Mouse (Mus musculus) left cerebral cortex, postnatal 4 days (tissue): ENCODE data around the gene Mid1. TPM values are rescaled to one million over a fixed set of nuclear protein-coding genes. Genes with fewer than 3 reads are reported as not detected.
"Not testable (repeated sequence)": the region's sequence is repeated elsewhere in the genome, so short reads cannot be mapped to it uniquely, and the experiment has no call there.

Experiments used
- DNase-seq: peaks from one replicate; pipeline ENCODE4 v3.0.0-alpha.2; 2022
- intact Hi-C: fragments of 180-260 bp; cut with DNase I; formaldehyde crosslinking; loops from one replicate; pipeline ENCODE4 v1.15.1; 2025
- total RNA-seq, 2 experiments: library from RNA; stranded (reverse); gene quantifications; 2 replicates each; pipeline ENCODE4 v1.2.3; 2021

Gene Mid1
- total RNA-seq, 2 experiments from 2014 or later, result 29.1 to 47.2 TPM

DNA sequence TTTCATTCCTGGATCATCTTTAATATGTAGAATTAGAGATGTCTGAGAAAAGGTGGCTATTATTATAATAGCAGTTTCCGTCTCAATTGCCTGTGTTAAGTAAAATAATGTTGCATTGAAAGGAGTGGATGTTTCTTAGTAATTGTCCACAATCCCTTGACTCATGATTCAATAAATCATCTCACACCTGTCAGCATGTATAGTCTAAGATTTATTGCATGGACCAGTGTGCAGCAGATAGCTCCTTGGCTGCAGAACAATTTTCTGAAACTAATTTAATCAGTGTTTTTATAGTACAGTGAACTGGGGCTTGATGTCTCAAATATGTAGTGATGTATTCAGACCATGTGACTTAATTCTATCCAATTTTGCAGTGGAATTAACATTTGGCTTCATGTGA lies 265.6 kb downstream of the Mid1 start:
- DNase-seq, result no peak
- intact Hi-C loops, result no loop called here

DNA sequence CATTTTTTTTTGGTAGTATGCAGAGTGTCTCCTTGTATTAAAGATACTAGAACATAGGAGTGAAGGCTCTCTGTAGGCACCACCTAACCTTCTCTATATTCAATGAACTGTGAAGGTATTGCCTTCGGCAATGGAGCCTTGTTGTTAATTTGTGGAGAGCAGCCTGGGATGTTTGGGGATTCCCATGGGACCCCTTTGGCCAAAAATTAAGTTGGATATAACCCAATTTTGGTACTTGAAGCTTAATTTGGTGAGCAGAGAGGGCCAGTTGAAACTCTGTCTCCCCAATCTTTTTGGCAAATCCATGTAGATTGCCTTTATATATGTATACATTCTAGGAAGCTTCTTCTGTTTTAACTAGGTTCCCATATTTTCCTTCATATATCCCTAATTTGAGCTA lies 284.3 kb downstream of the Mid1 start:
- DNase-seq, result no peak
- intact Hi-C loops, result loop anchor here (10.0 kb wide), 1 partner anchor 155 kb away; no protein-coding TSS in a partner anchor

DNA sequence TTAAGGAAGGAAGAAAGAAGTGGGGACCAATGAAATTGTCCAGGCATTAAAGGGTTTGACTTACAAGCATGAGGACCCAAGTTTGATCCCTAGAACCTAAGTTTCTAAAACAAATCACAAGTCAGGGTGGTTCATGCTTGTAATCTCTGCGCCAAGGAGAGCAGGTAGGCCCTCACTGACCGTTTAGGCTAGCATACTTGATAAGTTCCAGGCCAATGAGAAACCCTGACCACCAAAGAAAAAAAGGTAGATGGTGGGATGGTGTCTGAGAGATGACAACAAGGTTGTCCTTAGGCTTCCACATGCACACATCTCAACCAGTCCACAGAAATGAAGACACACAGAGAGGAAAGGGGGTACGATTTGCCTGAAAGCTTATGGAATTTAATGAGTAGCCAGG lies 284.8 kb downstream of the Mid1 start:
- not testable (repeated sequence) for DNase-seq
- intact Hi-C loops, result loop anchor here (10.0 kb wide), 1 partner anchor 155 kb away; no protein-coding TSS in a partner anchor

GRCm38 (mm10) chrX:169970546-169970945 lies 285.5 kb downstream of the Mid1 start:
- DNase-seq, intact Hi-C loops: not testable (repeated sequence)

DNA sequence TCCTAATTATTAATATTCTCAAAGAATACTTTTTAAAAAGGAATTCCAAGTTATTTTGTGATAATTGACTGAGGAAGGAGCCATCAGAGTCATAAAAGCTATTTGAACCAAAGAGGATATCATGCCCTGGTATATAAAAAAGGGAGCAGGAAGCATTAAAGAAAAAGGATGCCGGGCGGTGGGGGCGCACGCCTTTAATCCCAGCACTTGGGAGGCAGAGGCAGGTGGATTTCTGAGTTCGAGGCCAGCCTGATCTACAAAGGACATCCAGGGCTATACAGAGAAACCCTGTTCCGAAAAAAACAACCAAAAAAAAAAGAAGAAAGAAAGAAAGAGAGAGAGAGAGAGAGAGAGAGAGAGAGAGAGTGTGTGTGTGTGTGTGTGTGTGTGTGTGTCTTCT lies 286.6 kb downstream of the Mid1 start:
- DNase-seq, intact Hi-C loops: not testable (repeated sequence)

DNA sequence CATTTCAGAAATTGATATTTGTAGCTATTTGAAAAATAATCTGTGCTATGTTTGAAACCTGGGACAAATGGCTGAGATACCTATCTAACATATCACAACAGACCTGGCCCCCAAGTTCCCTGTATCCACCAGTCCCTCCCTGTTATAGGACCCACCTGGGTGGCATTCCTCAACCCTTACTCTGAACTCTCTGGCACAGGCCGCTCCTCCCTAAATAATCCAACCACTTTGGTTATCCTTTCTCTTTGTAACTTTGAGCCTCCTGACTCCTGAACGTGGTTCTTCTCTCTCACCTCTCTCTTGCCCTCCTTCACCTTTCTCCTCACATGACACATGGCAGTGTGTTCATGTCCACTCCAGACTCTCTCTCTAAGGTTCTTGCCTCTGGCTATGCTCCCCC lies 287.1 kb downstream of the Mid1 start:
- DNase-seq, intact Hi-C loops: not testable (repeated sequence)

DNA sequence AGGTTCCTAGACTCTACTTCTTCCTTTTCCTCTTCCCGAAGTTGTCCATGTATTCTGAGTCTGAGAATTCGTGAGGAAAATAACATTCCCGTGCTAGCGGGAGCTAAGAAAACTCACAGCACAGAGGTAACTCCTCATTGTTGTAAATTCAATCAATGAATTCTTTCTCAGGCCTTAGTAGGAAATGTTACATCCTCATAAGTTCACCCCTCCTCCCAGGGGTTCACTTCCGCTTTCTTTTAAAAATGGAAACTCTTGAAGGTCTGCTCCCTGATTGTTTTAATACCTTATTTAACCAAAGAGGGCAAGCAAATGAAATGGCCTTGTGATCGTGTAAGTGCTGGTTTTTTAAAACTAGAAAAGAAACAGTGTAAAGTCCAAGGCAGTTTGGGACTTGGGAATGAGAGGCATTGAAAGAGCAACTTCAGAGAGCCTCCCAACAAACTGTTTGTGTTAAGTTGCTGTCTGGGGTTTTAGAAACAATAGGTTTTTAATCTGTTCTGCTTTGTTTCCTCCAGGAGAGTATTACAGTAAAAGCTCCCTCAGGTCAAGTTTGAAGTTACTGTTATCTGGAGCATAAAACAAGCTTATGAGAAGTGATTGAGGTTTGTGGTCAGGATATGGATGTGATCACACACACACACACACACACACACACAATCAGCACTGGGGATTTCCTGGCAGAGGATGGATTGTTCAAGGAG lies 287.9 kb downstream of the Mid1 start:
- intact Hi-C loops, DNase-seq: not testable (repeated sequence)

DNA sequence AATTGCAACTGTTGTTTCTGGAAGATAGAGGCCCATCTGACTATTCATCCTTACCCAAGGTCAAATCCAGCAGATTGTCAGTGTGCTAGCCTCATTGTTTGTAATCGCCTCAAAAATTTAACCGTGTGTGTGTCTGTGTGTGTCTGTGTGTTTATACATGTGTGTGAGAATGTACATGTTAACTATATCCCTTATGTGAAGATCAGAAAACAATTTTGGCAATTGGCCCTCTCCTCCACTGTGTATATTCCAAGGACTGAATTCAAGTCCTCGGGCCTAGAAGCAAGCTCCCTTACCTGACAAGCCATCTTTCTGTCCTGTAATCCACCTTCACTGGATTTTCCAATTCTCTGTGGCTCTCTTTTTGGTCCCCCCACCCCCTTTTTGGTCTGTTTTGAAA lies 288.8 kb downstream of the Mid1 start:
- intact Hi-C loops, DNase-seq: not testable (repeated sequence)

DNA sequence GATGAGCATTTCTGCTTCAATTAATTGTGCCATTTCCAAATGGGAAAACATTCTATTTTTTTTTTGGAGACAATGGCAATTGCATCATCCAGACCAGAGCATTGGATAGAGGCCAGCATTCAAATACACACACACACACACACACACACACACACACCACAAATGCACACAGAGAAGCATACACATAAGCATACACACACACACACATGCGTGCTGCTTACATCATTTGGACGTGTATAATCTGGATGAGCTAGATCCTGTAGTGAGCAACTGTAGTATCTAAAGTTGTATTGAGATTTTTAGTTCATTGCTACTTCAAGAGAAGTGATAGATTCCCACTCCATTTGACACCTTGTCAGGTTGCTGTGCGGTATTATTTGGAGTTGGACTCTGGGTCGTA lies 289.5 kb downstream of the Mid1 start:
- intact Hi-C loops, DNase-seq: not testable (repeated sequence)

GRCm38 (mm10) chrX:169974974-169975373 lies 290.0 kb downstream of the Mid1 start:
- DNase-seq, intact Hi-C loops: not testable (repeated sequence)

- DNase-seq, intact Hi-C loops: not testable (repeated sequence)
Measured at GRCm38 (mm10) chrX:169975681-169976131, 290.7 kb downstream of the Mid1 start.

- DNase-seq, intact Hi-C loops: not testable (repeated sequence)
Measured at GRCm38 (mm10) chrX:169976340-169976739, 291.3 kb downstream of the Mid1 start.

- intact Hi-C loops, DNase-seq: not testable (repeated sequence)
Measured at GRCm38 (mm10) chrX:169977856-169978435, 292.9 kb downstream of the Mid1 start.

DNA sequence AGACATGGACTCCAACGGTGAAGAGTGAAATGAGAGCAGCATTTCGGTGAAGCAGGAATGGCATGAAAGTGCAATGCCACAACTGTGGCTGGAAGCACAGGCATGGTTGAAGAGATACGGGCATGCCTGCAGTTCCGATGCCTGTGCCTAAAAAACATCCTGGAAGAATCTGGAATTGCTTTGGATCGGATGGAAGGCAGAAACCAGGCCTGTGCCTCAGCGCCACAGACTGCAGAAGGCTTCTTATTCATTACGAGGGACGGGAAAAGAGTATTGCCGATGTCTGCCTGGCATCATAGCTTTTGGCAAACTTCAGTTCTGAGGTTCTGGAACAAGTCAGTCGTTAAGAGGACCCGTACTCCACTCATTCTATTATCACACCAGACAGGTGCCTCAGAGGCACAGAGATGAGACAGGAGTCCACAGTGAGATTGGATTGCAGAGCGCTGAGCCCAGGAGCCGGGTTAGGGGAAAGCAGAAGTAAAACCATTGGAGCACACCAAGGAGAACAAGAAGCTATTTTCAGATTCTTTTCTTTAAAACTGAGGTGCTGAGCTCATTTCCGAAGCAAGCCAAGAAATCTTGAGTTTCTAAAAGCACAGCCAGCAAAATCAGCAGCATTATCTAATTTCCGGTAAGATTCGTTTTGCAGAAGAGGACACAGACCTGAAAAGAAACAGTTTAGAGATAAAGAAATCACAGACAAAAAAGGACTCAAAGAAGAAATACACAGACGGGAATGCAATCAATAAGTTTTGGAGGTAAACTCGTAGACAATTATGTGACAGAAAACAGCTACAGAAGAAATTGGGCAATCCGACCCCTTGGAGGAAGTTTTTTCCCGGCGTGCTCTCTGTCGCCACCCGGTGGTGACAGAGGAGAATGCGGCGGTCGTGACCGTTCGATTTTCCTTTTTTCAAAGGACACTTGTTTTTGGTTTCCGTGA lies 293.7 kb downstream of the Mid1 start:
- intact Hi-C loops, result not testable (repeated sequence)
- DNase-seq, result peak; percentile 74

DNA sequence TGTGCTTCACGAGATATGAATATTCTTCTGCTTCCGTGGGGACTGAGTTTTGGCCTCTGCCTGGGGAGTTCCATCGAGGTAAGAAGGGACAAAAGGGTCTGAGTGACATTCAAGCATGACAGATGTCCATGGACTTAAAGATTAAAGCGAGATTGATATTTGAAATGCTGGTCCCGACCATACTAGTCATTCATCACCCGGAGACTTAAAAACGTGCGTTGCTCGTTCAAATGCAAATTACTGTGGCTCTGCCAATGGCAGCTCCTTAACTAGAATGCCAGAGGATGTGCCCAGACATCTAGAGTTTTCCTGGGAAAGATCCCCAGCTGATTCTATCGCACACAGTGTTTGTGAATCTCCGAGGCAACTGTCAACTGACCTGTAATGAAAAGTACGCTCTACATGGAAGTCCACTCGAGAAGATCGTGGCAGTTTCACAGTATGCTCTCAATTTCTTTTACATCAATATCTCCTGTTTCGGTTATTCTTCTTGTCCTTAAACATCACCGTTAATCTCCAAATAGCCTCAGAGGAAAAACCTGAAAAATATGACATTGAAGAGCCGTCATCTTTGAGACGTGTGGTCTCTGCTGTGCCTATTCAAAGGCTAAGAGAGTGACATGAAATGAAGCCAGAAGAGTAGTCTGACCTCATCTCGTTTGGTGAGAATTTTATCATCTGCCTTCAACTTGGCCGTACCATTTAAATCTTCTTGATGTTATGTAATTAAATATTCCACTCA lies 294.6 kb downstream of the Mid1 start:
- intact Hi-C loops, result not testable (repeated sequence)

DNA sequence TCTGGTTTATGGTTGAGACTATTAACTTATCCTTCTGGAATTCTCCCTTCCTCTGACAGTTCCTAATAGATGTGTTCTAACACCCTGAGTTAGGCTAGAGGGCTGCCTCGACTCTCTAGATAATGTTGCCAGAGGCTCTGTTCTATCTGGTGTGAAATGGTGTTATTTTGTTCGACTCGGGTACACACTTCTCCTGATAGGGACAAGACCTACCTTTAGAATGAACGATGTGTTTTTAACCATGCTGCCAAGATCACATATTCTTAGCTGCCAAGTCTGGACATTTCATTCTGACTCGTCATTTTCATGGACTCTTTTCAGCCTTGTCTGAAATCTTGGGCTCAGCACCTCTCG lies 295.2 kb downstream of the Mid1 start:
- DNase-seq, intact Hi-C loops: not testable (repeated sequence)

More for the DNA sequence above, 294.6 kb downstream of the Mid1 start:
- DNase-seq, result not testable (repeated sequence)

DNA sequence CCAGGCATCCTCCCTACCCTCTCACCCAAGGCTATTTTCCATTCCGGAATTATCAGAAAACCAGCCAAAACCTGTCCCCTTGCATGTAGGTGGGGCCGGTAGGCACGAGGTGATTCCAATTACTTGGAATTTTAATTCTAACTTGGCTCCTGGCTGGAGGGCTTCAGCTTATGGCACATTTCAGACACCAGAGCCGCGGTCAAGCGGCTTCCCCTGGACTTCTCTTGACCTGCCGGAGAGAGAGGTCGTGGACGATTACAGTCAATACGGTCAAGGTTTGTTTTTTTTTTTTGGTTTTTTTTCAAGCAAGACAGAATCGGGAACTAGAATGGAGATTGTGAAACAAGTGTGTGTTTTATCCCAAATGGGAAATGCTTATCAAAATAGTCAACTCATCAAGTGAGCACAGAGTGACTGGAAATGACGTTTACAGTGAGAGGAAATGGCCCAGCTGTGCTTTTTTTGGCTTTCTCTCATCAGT lies 295.9 kb downstream of the Mid1 start:
- no peak for DNase-seq
- intact Hi-C loops, result no loop called here

GRCm38 (mm10) chrX:169981761-169982181 lies 296.8 kb downstream of the Mid1 start:
- DNase-seq, intact Hi-C loops: not testable (repeated sequence)

- DNase-seq, intact Hi-C loops: not testable (repeated sequence)
Measured at GRCm38 (mm10) chrX:169982606-169983400, 297.8 kb downstream of the Mid1 start.
